Mouse (Mus musculus): ENCODE data around the gene Bahcc1.

The Bahcc1 gene

GRCm38 (mm10) chr11:120293714-120294113 is 61.0 kb downstream of the Bahcc1 start:
- no peak for DNase-seq (ENCODE audit: low read depth in 1 of 2, low spot score in 2 of 2)

- DNase-seq (ENCODE audit: low read depth in 1 of 2, low spot score in 2 of 2): no peak
Observed at GRCm38 (mm10) chr11:120296305-120297144, 63.8 kb downstream of the Bahcc1 start.

GRCm38 (mm10) chr11:120297767-120298166 is 65.0 kb downstream of the Bahcc1 start:
- DNase-seq (ENCODE audit: low read depth in 1 of 2, low spot score in 2 of 2): no peak

- DNase-seq (ENCODE audit: low read depth in 1 of 2, low spot score in 2 of 2): no peak
Observed at GRCm38 (mm10) chr11:120298441-120299141, 65.8 kb downstream of the Bahcc1 start.

- no peak for DNase-seq (ENCODE audit: low read depth in 1 of 2, low spot score in 2 of 2)
Observed at GRCm38 (mm10) chr11:120299484-120299883, 66.7 kb downstream of the Bahcc1 start.

GRCm38 (mm10) chr11:120303119-120303518 is 70.4 kb downstream of the Bahcc1 start:
- no peak for DNase-seq (ENCODE audit: low read depth in 1 of 2, low spot score in 2 of 2)

GRCm38 (mm10) chr11:120303559-120304349 is 71.0 kb downstream of the Bahcc1 start:
- DNase-seq (ENCODE audit: low read depth in 1 of 2, low spot score in 2 of 2): no peak

GRCm38 (mm10) chr11:120304350-120304694 is 71.6 kb downstream of the Bahcc1 start:
- DNase-seq (ENCODE audit: low read depth in 1 of 2, low spot score in 2 of 2): no peak

GRCm38 (mm10) chr11:120304886-120305534 is 72.3 kb downstream of the Bahcc1 start:
- DNase-seq (ENCODE audit: low read depth in 1 of 2, low spot score in 2 of 2): peak; percentile 33 to 62

GRCm38 (mm10) chr11:120305535-120306365 is 73.0 kb downstream of the Bahcc1 start:
- no peak for DNase-seq (ENCODE audit: low read depth in 1 of 2, low spot score in 2 of 2)

GRCm38 (mm10) chr11:120306366-120307131 is 73.8 kb downstream of the Bahcc1 start:
- no peak for DNase-seq (ENCODE audit: low read depth in 1 of 2, low spot score in 2 of 2)

- no peak for DNase-seq (ENCODE audit: low read depth in 1 of 2, low spot score in 2 of 2)
Observed at GRCm38 (mm10) chr11:120307132-120307413, 74.3 kb downstream of the Bahcc1 start.

- peak; percentile 69 to 81 for DNase-seq (ENCODE audit: low read depth in 1 of 2, low spot score in 2 of 2)
Observed at GRCm38 (mm10) chr11:120307566-120308430, 75.1 kb downstream of the Bahcc1 start.

GRCm38 (mm10) chr11:120308441-120309320 is 75.9 kb downstream of the Bahcc1 start:
- no peak for DNase-seq (ENCODE audit: low read depth in 1 of 2, low spot score in 2 of 2)

GRCm38 (mm10) chr11:120310813-120311312 is 78.1 kb downstream of the Bahcc1 start:
- DNase-seq (ENCODE audit: low read depth in 1 of 2, low spot score in 2 of 2): peak in 1 of 2 experiments; percentile 46

- no peak for DNase-seq (ENCODE audit: low read depth in 1 of 2, low spot score in 2 of 2)
Observed at GRCm38 (mm10) chr11:120311561-120311960, 78.8 kb downstream of the Bahcc1 start.

GRCm38 (mm10) chr11:120312069-120312468 is 79.3 kb downstream of the Bahcc1 start:
- no peak for DNase-seq (ENCODE audit: low read depth in 1 of 2, low spot score in 2 of 2)
